Mouse (Mus musculus) cortical plate, adult 2 months (tissue): ENCODE measurements around the gene Il20.

Source experiments
- CTCF ChIP-seq: fragments of 200-500 bp; IDR thresholded peaks from 2 replicates; pipeline ENCODE4 v1.5.1; 2011; ENCODE audit warnings: mild to moderate bottlenecking, control low read depth, low read length; ENCODE audit not compliant: insufficient read depth; ENCODE audit errors: extremely low read depth
- POLR2A ChIP-seq: fragments of 200-500 bp; IDR thresholded peaks from 2 replicates; pipeline ENCODE4 v1.6.1; 2011; ENCODE audit warnings: mild to moderate bottlenecking, low read length, control low read depth; ENCODE audit not compliant: insufficient read depth; ENCODE audit errors: extremely low read depth

- TF ChIP-seq CTCF (no peak), POLR2A (no peak)
These were observed 28.9 kb upstream of the Il20 start, which contains the start of gene Il19 for GRCm38 (mm10) chr1:130940065-130940687.
